Mouse (Mus musculus): Measurements from ENCODE around the gene Rwdd3. TPM values are rescaled to one million over a fixed set of nuclear protein-coding genes. Genes with fewer than 3 reads are reported as not detected.

Rwdd3 gene
- polyA plus RNA-seq, 1 experiment from 2014 or later, result 5.9 TPM

GRCm38 (mm10) chr3:121174248-121174945, 2.9 kb upstream of the Rwdd3 start:
- no peaks in the 10 kb centered on the region for H3K27me3 ChIP-seq (ENCODE audit: low read depth, poor library complexity, severe bottlenecking)
- no peak overlapping the region for H3K27ac ChIP-seq
- no peak for DNase-seq (ENCODE audit: low spot score)
- H3K9me3 ChIP-seq (replicated peaks), result no peaks in the 10 kb centered on the region
- no peak overlapping the region for H3K4me3 ChIP-seq
- H3K36me3 ChIP-seq, result no peaks in the 10 kb centered on the region
- H3K4me1 ChIP-seq, result peaks cover 9% of the 10 kb centered on the region; the same call in 1 of the 2 replicates
- 84% methylated on average over 9 of the region's 9 CpGs for WGBS

GRCm38 (mm10) chr3:121172718-121173117, 1.2 kb upstream of the Rwdd3 start:
- DNase-seq (ENCODE audit: low spot score), result no peak
- Histone ChIP-seq H3K27me3 (ENCODE audit: low read depth, poor library complexity, severe bottlenecking) (no peaks in the 10 kb centered on the region), H3K9me3 (replicated peaks) (no peaks in the 10 kb centered on the region), H3K4me1 (peaks cover 9% of the 10 kb centered on the region; the same call in 1 of the 2 replicates), H3K27ac (no peak overlapping the region), H3K36me3 (no peaks in the 10 kb centered on the region), H3K4me3 (no peak overlapping the region)
- WGBS, result 91% methylated on average over 2 of the region's 2 CpGs

GRCm38 (mm10) chr3:121171872-121172265, 374 bp upstream of the Rwdd3 start:
- H3K36me3 ChIP-seq, result no peaks in the 10 kb centered on the region
- peaks cover 9% of the 10 kb centered on the region; the same call in 1 of the 2 replicates for H3K4me1 ChIP-seq
- H3K27ac ChIP-seq, result peak overlapping the region; percentile 92
- 60% methylated on average over 6 of the region's 6 CpGs for WGBS
- no peaks in the 10 kb centered on the region for H3K9me3 ChIP-seq (replicated peaks)
- H3K27me3 ChIP-seq (ENCODE audit: low read depth, poor library complexity, severe bottlenecking), result no peaks in the 10 kb centered on the region
- DNase-seq (ENCODE audit: low spot score), result no peak
- peak overlapping the region; percentile 72 for H3K4me3 ChIP-seq

GRCm38 (mm10) chr3:121170631-121171030, 864 bp downstream of the Rwdd3 start:
- Histone ChIP-seq H3K36me3 (peaks cover 4% of the 10 kb centered on the region; the same call in 1 of the 2 replicates), H3K27ac (peak overlapping the region; percentile 92; the same call in 1 of the 2 replicates), H3K9me3 (replicated peaks) (no peaks in the 10 kb centered on the region), H3K4me1 (peaks cover 9% of the 10 kb centered on the region; the same call in 1 of the 2 replicates), H3K27me3 (ENCODE audit: low read depth, poor library complexity, severe bottlenecking) (no peaks in the 10 kb centered on the region), H3K4me3 (peak overlapping the region; percentile 72)
- DNase-seq (ENCODE audit: low spot score), result no peak
- 62% methylated on average over 7 of the region's 7 CpGs for WGBS

- no peaks in the 10 kb centered on the region for H3K9me3 ChIP-seq (replicated peaks)
- no peak for DNase-seq (ENCODE audit: low spot score)
- 90% methylated on average over 15 of the region's 15 CpGs for WGBS
These were observed 2.2 kb downstream of the Rwdd3 start for GRCm38 (mm10) chr3:121169092-121169942.

GRCm38 (mm10) chr3:121168581-121168980, 2.9 kb downstream of the Rwdd3 start:
- H3K9me3 ChIP-seq (replicated peaks), result no peaks in the 10 kb centered on the region
- peaks cover 4% of the 10 kb centered on the region; the same call in 1 of the 2 replicates for H3K36me3 ChIP-seq
- H3K27me3 ChIP-seq (ENCODE audit: low read depth, poor library complexity, severe bottlenecking), result no peaks in the 10 kb centered on the region
- no peak overlapping the region for H3K27ac ChIP-seq
- H3K4me3 ChIP-seq, result no peak overlapping the region
- H3K4me1 ChIP-seq, result peaks cover 9% of the 10 kb centered on the region; the same call in 1 of the 2 replicates
- DNase-seq (ENCODE audit: low spot score), result no peak
- WGBS, result 94% methylated on average over 8 of the region's 8 CpGs

More at GRCm38 (mm10) chr3:121169092-121169942, 2.2 kb downstream of the Rwdd3 start:
- H3K36me3 ChIP-seq, result peaks cover 4% of the 10 kb centered on the region; the same call in 1 of the 2 replicates
- H3K4me3 ChIP-seq, result no peak overlapping the region
- H3K27ac ChIP-seq, result no peak overlapping the region
- no peaks in the 10 kb centered on the region for H3K27me3 ChIP-seq (ENCODE audit: low read depth, poor library complexity, severe bottlenecking)
- peaks cover 9% of the 10 kb centered on the region; the same call in 1 of the 2 replicates for H3K4me1 ChIP-seq

- Histone ChIP-seq H3K27me3 (ENCODE audit: low read depth, poor library complexity, severe bottlenecking) (no peaks in the 10 kb centered on the region), H3K4me1 (peaks cover 3% of the 10 kb centered on the region; the same call in 1 of the 2 replicates), H3K27ac (no peak overlapping the region), H3K4me3 (no peak overlapping the region), H3K9me3 (replicated peaks) (no peaks in the 10 kb centered on the region), H3K36me3 (peaks cover 4% of the 10 kb centered on the region; the same call in 1 of the 2 replicates)
- 51% methylated on average over 7 of the region's 7 CpGs for WGBS
- DNase-seq (ENCODE audit: low spot score), result peak; percentile 69
These were observed 8.2 kb downstream of the Rwdd3 start for GRCm38 (mm10) chr3:121163271-121163819.

- 49% methylated on average over 2 of the region's 2 CpGs for WGBS
These were observed 9.8 kb downstream of the Rwdd3 start for GRCm38 (mm10) chr3:121161661-121162060.

GRCm38 (mm10) chr3:121160424-121160823, 11.1 kb downstream of the Rwdd3 start:
- Histone ChIP-seq H3K4me1 (peaks cover 24% of the 10 kb centered on the region), H3K4me3 (no peak overlapping the region), H3K36me3 (no peaks in the 10 kb centered on the region), H3K27ac (no peak overlapping the region), H3K27me3 (ENCODE audit: low read depth, poor library complexity, severe bottlenecking) (no peaks in the 10 kb centered on the region), H3K9me3 (replicated peaks) (no peaks in the 10 kb centered on the region)
- WGBS, result 73% methylated on average over 4 of the region's 4 CpGs
- no peak for DNase-seq (ENCODE audit: low spot score)

More at GRCm38 (mm10) chr3:121161661-121162060, 9.8 kb downstream of the Rwdd3 start:
- Histone ChIP-seq H3K27ac (no peak overlapping the region), H3K4me3 (no peak overlapping the region), H3K4me1 (peaks cover 12% of the 10 kb centered on the region), H3K36me3 (peaks cover 4% of the 10 kb centered on the region; the same call in 1 of the 2 replicates), H3K27me3 (ENCODE audit: low read depth, poor library complexity, severe bottlenecking) (no peaks in the 10 kb centered on the region), H3K9me3 (replicated peaks) (no peaks in the 10 kb centered on the region)
- peak; percentile 44 for DNase-seq (ENCODE audit: low spot score)

- no peaks in the 10 kb centered on the region for H3K36me3 ChIP-seq
- WGBS, result 80% methylated on average over 10 of the region's 10 CpGs
These were observed 11.9 kb downstream of the Rwdd3 start for GRCm38 (mm10) chr3:121159566-121159965.

GRCm38 (mm10) chr3:121158901-121159351, 12.6 kb downstream of the Rwdd3 start:
- 94% methylated on average over 16 of the region's 16 CpGs for WGBS
- Histone ChIP-seq H3K27me3 (ENCODE audit: low read depth, poor library complexity, severe bottlenecking) (no peaks in the 10 kb centered on the region), H3K4me3 (no peak overlapping the region), H3K4me1 (peaks cover 25% of the 10 kb centered on the region), H3K36me3 (no peaks in the 10 kb centered on the region), H3K9me3 (replicated peaks) (no peaks in the 10 kb centered on the region), H3K27ac (no peak overlapping the region)
- no peak for DNase-seq (ENCODE audit: low spot score)

More at GRCm38 (mm10) chr3:121159566-121159965, 11.9 kb downstream of the Rwdd3 start:
- peaks cover 25% of the 10 kb centered on the region for H3K4me1 ChIP-seq
- no peaks in the 10 kb centered on the region for H3K9me3 ChIP-seq (replicated peaks)
- H3K27me3 ChIP-seq (ENCODE audit: low read depth, poor library complexity, severe bottlenecking), result no peaks in the 10 kb centered on the region
- no peak overlapping the region for H3K4me3 ChIP-seq
- DNase-seq (ENCODE audit: low spot score), result no peak
- no peak overlapping the region for H3K27ac ChIP-seq

GRCm38 (mm10) chr3:121157546-121158330, 13.8 kb downstream of the Rwdd3 start:
- WGBS, result 72% methylated on average over 10 of the region's 10 CpGs
- Histone ChIP-seq H3K27me3 (ENCODE audit: low read depth, poor library complexity, severe bottlenecking) (no peaks in the 10 kb centered on the region), H3K36me3 (no peaks in the 10 kb centered on the region), H3K4me1 (peaks cover 25% of the 10 kb centered on the region), H3K4me3 (no peak overlapping the region), H3K27ac (no peak overlapping the region), H3K9me3 (replicated peaks) (no peaks in the 10 kb centered on the region)
- no peak for DNase-seq (ENCODE audit: low spot score)

Measured in limb, embryonic 10.5 days (tissue).